Mouse (Mus musculus) thymus, adult 2 months (tissue): ENCODE measurements at regions not wholly inside any gene's neighbourhood (a gene's known extent, or its start where the extent isn't known, plus 50 kb on each side); places are given as distances from the start of the nearest gene placed in this dataset.

ENCODE experiments used
- DNase-seq: peaks from one replicate; pipeline ENCODE4 v3.0.0; 2021
- H3K27ac ChIP-seq: fragments of 200-500 bp; 2 replicates; pipeline ENCODE4 v1.5.1; 2012; ENCODE audit warnings: low read length, control low read depth; ENCODE audit not compliant: control insufficient read depth, insufficient read depth
- H3K27me3 ChIP-seq: fragments of 200-500 bp; 2 replicates; pipeline ENCODE4 v1.6.1; 2012; ENCODE audit warnings: mild to moderate bottlenecking, low read length, moderate library complexity, mixed read lengths; ENCODE audit not compliant: control insufficient read depth, insufficient read depth
- H3K36me3 ChIP-seq: fragments of 200-500 bp; 2 replicates; pipeline ENCODE4 v1.6.1; 2012; ENCODE audit warnings: mild to moderate bottlenecking, low read length, moderate library complexity; ENCODE audit not compliant: control insufficient read depth, insufficient read depth
- H3K4me1 ChIP-seq: fragments of 200-500 bp; replicated peaks from 2 replicates; pipeline ENCODE4 v1.6.1; 2012; ENCODE audit warnings: low read length; ENCODE audit not compliant: control insufficient read depth, insufficient read depth
- H3K4me3 ChIP-seq: fragments of 200-500 bp; 2 replicates; pipeline ENCODE4 v1.5.1; 2012; ENCODE audit warnings: mild to moderate bottlenecking, low read length, control low read depth, moderate library complexity; ENCODE audit not compliant: control insufficient read depth, insufficient read depth
- CTCF ChIP-seq: fragments of 200-500 bp; IDR thresholded peaks from 2 replicates; pipeline ENCODE4 v1.5.1; 2012; ENCODE audit warnings: mild to moderate bottlenecking, control low read depth, low read length, moderate library complexity, borderline replicate concordance; ENCODE audit not compliant: control insufficient read depth, poor library complexity, insufficient read depth; ENCODE audit errors: extremely low read depth
- POLR2A ChIP-seq: fragments of 200-500 bp; IDR thresholded peaks from 2 replicates; pipeline ENCODE4 v1.6.1; 2012; ENCODE audit warnings: mild to moderate bottlenecking, low read length, control low read depth, moderate library complexity; ENCODE audit not compliant: control insufficient read depth, poor library complexity, insufficient read depth; ENCODE audit errors: extremely low read depth
- WGBS: fragments of 180-500 bp; shearing (Covaris S2); methylation state at CpG from one replicate; pipeline ENCODE4 v1.1.7; 2018; 5-methylcytosine and 5-hydroxymethylcytosine counted together

- H3K4me1 ChIP-seq = no peaks in the 10 kb centered on the region
- no peak for DNase-seq
- WGBS = 100% methylated on average over 2 of the region's 2 CpGs
- H3K27ac ChIP-seq = no peak overlapping the region
- no peaks in the 10 kb centered on the region for H3K36me3 ChIP-seq
- H3K4me3 ChIP-seq = no peak overlapping the region
- TF ChIP-seq POLR2A (no peak), CTCF (no peak)
- no peaks in the 10 kb centered on the region for H3K27me3 ChIP-seq
These were observed 94.0 kb upstream of the Nebl start for GRCm38 (mm10) chr2:17825271-17825670.

- H3K27ac ChIP-seq = no peak overlapping the region
- DNase-seq = no peak
- no peak overlapping the region for H3K4me3 ChIP-seq
- no peaks in the 10 kb centered on the region for H3K36me3 ChIP-seq
- WGBS = 95% methylated on average over 5 of the region's 5 CpGs
- H3K4me1 ChIP-seq = no peaks in the 10 kb centered on the region
- TF ChIP-seq POLR2A (no peak), CTCF (no peak)
- no peaks in the 10 kb centered on the region for H3K27me3 ChIP-seq
These were observed 92.9 kb upstream of the Nebl start for GRCm38 (mm10) chr2:17824176-17824575.

GRCm38 (mm10) chr2:17822621-17823006, 91.3 kb upstream of the Nebl start:
- Histone ChIP-seq H3K4me1 (no peaks in the 10 kb centered on the region), H3K36me3 (no peaks in the 10 kb centered on the region), H3K4me3 (no peak overlapping the region), H3K27ac (no peak overlapping the region), H3K27me3 (no peaks in the 10 kb centered on the region)
- DNase-seq = no peak
- TF ChIP-seq POLR2A (no peak), CTCF (no peak)
- WGBS = 28% methylated on average over 4 of the region's 4 CpGs

GRCm38 (mm10) chr2:17821878-17822620, 90.8 kb upstream of the Nebl start:
- 88% methylated on average over 13 of the region's 13 CpGs for WGBS
- TF ChIP-seq POLR2A (no peak), CTCF (no peak)
- Histone ChIP-seq H3K27me3 (no peaks in the 10 kb centered on the region), H3K36me3 (no peaks in the 10 kb centered on the region), H3K27ac (no peak overlapping the region), H3K4me3 (no peak overlapping the region), H3K4me1 (no peaks in the 10 kb centered on the region)
- DNase-seq = no peak

- H3K27ac ChIP-seq = no peak overlapping the region
- no peaks in the 10 kb centered on the region for H3K36me3 ChIP-seq
- H3K4me1 ChIP-seq = no peaks in the 10 kb centered on the region
- TF ChIP-seq POLR2A = no peak
- no peak for TF ChIP-seq CTCF
- WGBS = 87% methylated on average over 7 of the region's 7 CpGs
- H3K27me3 ChIP-seq = no peaks in the 10 kb centered on the region
- DNase-seq = no peak
- H3K4me3 ChIP-seq = no peak overlapping the region
These were observed 80.8 kb upstream of the Nebl start for GRCm38 (mm10) chr2:17811943-17812670.
